Mouse (Mus musculus) left cerebral cortex, adult 2 months (tissue): ENCODE results near the gene Acvr2a. TPM values are rescaled to one million over a fixed set of nuclear protein-coding genes. Genes with fewer than 3 reads are reported as not detected.
A peak's percentile ranks its signal among the peaks of the same experiment; 100 is the strongest.

Experiments used
- DNase-seq, 2 experiments: peaks; one replicate each; pipeline ENCODE4 v3.0.0; 2021 to 2022; ENCODE audit warnings: low spot score in 2 of 2, mixed read lengths in 1 of 2; ENCODE audit errors: extremely low spot score in 1 of 2
- H3K27ac ChIP-seq: fragments of 200-600 bp; 2 replicates; pipeline ENCODE4 v1.8.1; 2022
- H3K4me3 ChIP-seq: fragments of 200-600 bp; 2 replicates; pipeline ENCODE4 v1.8.1; 2022
- CTCF ChIP-seq: fragments of 200-600 bp; IDR thresholded peaks from 2 replicates; pipeline ENCODE4 v1.8.1; 2022; ENCODE audit warnings: antibody characterized with exemption, mild to moderate bottlenecking, moderate library complexity
- intact Hi-C: fragments of 180-260 bp; cut with DNase I; formaldehyde crosslinking; loops from one replicate; pipeline ENCODE4 v1.15.1; 2025
- total RNA-seq, 2 experiments: library from RNA; stranded (reverse); gene quantifications; 2 replicates each; pipeline ENCODE4 v1.2.3; 2021

Gene Acvr2a
- total RNA-seq, 2 experiments from 2014 or later: 43.3 to 43.9 TPM

DNA sequence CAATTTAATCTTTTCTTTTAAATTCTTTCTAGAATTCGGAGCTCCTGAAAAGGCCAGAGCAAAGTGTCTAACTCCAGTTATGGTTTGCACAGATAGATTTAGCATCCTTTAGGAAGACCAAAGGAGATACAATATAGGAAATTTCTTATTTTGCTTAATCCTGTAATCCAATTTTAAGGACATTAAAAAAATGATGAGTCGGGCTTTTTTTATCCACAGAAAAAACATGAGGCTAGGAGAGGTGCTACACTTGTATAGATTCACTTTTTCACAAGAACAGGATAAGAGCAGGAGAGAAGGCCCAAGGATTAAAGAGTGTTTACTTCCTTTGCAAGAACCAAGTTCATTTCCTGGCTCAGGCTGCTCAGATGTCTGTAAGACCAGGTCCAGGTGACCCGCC lies 81.3 kb downstream of the Acvr2a start:
- no peak for DNase-seq
- Histone ChIP-seq H3K27ac (no peak overlapping the region), H3K4me3 (no peak overlapping the region)
- intact Hi-C loops: no loop called here
- no peak for TF ChIP-seq CTCF

DNA sequence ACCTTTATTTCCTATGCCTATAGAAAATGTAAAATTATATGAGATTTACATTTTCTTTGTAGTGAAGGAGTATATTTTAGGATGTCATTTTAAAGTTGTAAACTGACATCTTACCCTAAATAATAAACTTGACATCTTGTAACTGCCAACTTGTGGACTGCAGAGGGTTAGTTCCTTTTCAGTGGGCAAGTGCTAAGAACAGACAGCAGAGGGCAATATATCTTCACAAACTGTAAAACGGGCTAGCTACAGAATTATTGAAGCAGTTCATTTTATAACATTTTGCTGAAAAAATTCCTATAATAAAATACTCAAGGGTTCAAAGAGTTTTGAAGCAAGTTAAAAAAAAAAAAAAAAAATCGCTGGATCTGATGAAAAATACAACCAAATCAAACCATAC lies 95.0 kb downstream of the Acvr2a start:
- Histone ChIP-seq H3K4me3 (no peak overlapping the region), H3K27ac (no peak overlapping the region)
- peak; percentile 69 for TF ChIP-seq CTCF
- intact Hi-C loops: loop anchor here (1.0 to 5.0 kb wide), 2 partner anchors 404 to 823 kb away; no protein-coding TSS in a partner anchor
- DNase-seq: no peak

DNA sequence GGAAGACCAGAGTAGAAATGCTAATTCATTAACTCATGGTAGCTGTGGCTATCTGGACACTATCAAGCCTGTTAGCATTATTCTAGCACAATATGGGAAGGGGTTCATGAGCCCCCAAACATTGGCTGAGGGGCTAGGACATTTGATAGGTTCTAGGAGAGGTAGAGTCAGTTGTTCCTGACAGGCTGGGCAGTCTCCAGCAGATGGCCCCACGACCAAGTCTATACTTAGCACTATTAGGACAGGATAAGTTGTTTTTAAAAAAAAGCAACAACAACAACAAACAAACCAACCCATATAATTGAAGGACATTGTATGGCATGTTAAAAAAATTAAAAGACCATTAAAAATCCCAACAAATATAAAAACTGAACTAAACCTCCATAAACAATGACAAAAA lies 100.3 kb downstream of the Acvr2a start:
- Histone ChIP-seq H3K4me3 (no peak overlapping the region), H3K27ac (no peak overlapping the region)
- DNase-seq: no peak
- TF ChIP-seq CTCF: peak; percentile 19
- intact Hi-C loops: loop anchor here (10.0 kb wide), 1 partner anchor 531 kb away; no protein-coding TSS in a partner anchor

DNA sequence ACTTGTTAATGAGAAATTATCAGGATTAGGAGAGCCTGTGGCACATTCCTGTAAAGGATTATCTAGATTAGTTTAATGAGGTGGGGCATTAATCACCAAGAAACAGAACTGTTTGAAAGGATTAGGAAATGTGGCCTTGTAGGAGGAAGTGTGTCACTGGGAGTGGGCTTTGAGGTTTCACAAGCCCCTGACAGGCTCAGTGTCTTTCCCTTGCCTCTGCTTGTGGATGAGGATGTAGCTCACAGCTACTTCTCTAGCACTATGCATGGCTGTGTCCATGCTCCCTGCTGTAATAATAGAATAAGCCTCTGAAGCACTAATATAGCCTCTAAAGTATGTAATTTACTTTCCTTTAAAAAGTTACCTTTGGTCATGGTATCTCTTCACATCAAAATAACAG lies 101.9 kb downstream of the Acvr2a start:
- intact Hi-C loops: loop anchor here (10.0 kb wide), 1 partner anchor 529 kb away; no protein-coding TSS in a partner anchor

DNA sequence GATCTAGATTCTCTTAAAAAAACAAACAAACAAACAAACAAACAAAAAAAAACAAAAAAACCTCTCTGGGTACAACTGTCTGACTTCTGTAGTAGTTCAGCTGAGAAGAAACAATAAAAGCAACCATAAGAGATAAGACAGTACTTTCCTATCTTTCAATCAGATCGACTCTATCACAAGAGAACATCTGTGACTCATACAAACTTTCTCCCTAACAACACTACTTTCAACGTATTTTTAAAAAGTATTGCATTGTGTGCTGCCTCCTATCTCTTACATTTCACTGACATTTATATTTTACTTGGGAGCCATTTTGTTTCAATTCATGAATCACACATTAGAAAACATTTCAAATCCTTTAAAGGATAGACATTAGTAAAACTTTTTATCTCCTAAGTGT lies 121.1 kb downstream of the Acvr2a start:
- no peak for DNase-seq
- no peak overlapping the region for H3K4me3 ChIP-seq
- intact Hi-C loops: no loop called here
- H3K27ac ChIP-seq: no peak overlapping the region
- TF ChIP-seq CTCF: no peak

More for the DNA sequence above, 101.9 kb downstream of the Acvr2a start:
- no peak for DNase-seq
- no peak for TF ChIP-seq CTCF
- H3K27ac ChIP-seq: no peak overlapping the region
- H3K4me3 ChIP-seq: no peak overlapping the region

DNA sequence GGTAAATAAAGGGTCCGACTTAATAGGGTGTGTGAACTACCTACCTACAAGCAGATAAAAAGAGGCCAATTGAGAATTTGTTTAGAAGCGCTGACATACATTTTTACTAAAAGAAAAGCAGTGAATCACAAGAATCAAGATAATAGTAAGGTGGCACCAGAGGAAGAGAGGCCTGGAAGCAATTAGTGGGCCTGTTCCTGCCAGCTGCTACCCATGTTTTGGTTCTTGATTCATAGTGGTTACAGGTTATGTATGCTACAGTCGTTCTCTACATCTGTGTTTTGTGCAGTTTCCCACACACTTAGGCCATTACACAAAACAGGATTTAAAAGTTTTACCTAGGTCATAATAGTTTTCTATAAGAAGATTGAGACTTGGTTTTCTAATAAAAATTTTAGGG lies 133.9 kb downstream of the Acvr2a start:
- peak overlapping the region; percentile 85 for H3K4me3 ChIP-seq
- DNase-seq: no peak
- intact Hi-C loops: loop anchor here (5.0 to 10.0 kb wide), 3 partner anchors 367 to 787 kb away; partner anchors contain the start of gene Epc2
- H3K27ac ChIP-seq: no peak overlapping the region
- no peak for TF ChIP-seq CTCF

DNA sequence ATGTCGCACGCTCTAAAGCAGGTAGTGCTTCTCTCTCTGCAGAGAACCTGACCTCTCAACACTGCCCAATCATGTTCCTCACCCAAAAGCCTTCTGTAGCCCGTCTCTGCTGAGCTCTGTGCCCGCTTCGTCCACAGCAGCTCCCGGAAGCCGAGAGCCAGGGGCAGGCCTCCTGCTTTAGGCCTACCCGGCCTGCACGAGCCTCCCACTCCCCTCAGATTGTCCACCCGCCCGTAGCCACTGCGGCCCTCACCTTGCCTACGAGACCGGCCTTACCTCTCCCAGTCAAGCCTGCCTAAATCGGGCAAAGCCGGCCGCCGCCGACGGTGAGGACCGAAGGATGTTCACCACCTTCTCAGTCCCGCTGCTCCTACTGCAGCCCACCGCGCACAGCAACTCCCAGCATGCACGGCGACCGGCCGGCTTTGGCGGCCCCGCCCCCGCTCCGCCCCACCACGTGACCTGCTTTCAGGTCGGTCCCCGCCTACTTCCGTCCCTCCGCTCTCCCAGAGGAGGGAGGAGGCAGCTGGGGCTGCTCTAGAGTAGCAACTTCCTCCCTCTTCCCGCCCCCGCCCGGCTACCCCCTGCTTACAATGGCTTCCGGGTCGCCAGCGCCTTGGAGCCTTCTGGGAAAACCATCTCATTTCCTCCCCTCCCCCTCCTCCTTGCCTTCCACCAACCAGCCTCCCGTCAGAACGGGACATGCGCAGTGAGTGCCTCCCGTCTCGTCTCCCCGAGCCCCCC lies 135.1 kb downstream of the Acvr2a start, which contains the start of gene Mbd5:
TSS of gene Mbd5 (plus strand) at position 668 of the 744 bp plus-strand sequence.
- DNase-seq: peak; percentile 98 to 99
- TF ChIP-seq CTCF: no peak
- peak within 1 kb of the TSS; percentile 97 for H3K27ac ChIP-seq
- intact Hi-C loops: loop anchor here (5.0 to 10.0 kb wide), 3 partner anchors 366 to 786 kb away; partner anchors contain the start of gene Epc2
- peak within 1 kb of the TSS; percentile 85 for H3K4me3 ChIP-seq

DNA sequence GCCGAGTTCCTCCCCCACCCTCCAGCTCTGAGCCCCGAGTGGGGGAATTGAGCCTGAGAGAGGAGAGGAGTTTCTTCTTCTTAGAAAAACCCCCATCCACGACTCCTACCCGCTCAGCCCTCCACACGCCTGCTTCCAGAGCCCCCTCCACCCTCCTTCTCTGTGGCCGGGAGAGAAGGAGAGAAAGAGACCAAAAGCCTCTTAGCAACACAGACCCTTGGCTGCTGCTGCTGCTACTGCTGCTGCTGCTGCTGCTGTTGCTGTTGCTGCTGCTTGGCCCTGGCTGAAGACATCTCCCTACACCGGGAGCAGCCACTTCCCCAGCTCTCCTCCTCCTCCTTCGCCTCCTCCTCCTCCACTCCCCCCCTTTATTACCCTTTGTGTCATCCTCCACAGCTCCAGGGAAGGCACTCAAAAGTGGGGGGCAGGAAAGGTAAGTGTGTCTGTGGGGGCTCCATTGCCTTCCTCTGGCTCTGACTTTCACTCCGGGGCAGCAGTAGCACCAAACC lies 135.9 kb downstream of the Acvr2a start:
- H3K27ac ChIP-seq: peak overlapping the region; percentile 97
- intact Hi-C loops: loop anchor here (5.0 to 10.0 kb wide), 3 partner anchors 365 to 785 kb away; partner anchors contain the start of gene Epc2
- peak; percentile 39 to 42 for DNase-seq
- TF ChIP-seq CTCF: no peak
- peak overlapping the region; percentile 85 for H3K4me3 ChIP-seq

DNA sequence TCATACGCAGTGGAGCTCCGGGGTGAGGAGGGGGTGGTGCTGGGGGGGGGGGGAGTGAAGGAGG lies 136.2 kb downstream of the Acvr2a start, which contains the start of gene Orc4:
TSS of gene Orc4 (minus strand) at position 26 of the 64 bp plus-strand sequence.
- DNase-seq: no peak
- H3K27ac ChIP-seq: peak within 1 kb of the TSS; percentile 97
- intact Hi-C loops: no loop called here
- TF ChIP-seq CTCF: no peak
- H3K4me3 ChIP-seq: peak within 1 kb of the TSS; percentile 85

DNA sequence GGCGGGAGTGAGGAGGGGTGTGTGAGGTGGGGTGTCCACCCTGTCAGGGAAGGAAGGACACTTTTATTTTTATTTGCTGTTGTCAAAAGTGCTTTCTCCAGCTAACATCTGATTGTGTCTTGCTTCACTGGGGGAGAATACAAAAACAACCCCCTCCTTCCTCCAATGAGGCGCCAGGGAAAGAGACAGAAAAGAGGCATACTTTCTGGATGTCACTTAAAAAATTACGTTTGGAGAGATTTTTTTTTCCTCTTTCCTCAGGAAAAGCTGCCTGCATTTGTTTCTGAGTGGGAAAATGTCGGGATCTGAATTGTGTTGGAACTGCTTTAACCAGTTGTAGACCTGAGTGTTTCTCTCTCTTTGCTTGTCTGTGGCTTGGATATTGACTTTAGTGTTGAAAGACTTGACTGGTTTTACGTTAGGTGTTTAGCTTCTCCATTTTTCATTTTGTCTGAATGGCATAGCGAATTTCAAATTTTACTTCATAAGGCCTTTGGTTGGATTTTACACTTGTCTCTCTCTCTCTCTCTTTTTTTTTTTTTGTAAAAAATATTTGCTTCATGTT lies 136.5 kb downstream of the Acvr2a start:
- DNase-seq: no peak

More for the DNA sequence above, 136.5 kb downstream of the Acvr2a start:
- TF ChIP-seq CTCF: no peak
- Histone ChIP-seq H3K27ac (peak overlapping the region; percentile 97), H3K4me3 (peak overlapping the region; percentile 85)
- intact Hi-C loops: no loop called here

Other genes starting within 250 kb of the Acvr2a start
- gene Mbd5, start 135.4 kb downstream of the Acvr2a start, total RNA-seq: 100 to 1,000 TPM; 130 to 132 TPM
- gene Orc4, start 136.2 kb downstream of the Acvr2a start, total RNA-seq: 10 to 100 TPM; 68.1 to 86.5 TPM